Mouse (Mus musculus) layer of hippocampus, adult 11-12 months (tissue): ENCODE measurements around the gene Fbxo9.
A peak's percentile ranks its signal among the peaks of the same experiment; 100 is the strongest.

Source experiments
- DNase-seq: peaks from one replicate; pipeline ENCODE4 v3.0.0; 2022; ENCODE audit warnings: low spot score

Fbxo9 gene

GRCm38 (mm10) chr9:78070496-78070895 lies 38.4 kb downstream of the Fbxo9 start:
- no peak for DNase-seq

GRCm38 (mm10) chr9:78064121-78064520 lies 44.7 kb downstream of the Fbxo9 start:
- no peak for DNase-seq

- DNase-seq: no peak
These were observed 46.5 kb downstream of the Fbxo9 start for GRCm38 (mm10) chr9:78062392-78062791.

- DNase-seq: no peak
These were observed 49.2 kb downstream of the Fbxo9 start for GRCm38 (mm10) chr9:78059525-78060120.

DNA sequence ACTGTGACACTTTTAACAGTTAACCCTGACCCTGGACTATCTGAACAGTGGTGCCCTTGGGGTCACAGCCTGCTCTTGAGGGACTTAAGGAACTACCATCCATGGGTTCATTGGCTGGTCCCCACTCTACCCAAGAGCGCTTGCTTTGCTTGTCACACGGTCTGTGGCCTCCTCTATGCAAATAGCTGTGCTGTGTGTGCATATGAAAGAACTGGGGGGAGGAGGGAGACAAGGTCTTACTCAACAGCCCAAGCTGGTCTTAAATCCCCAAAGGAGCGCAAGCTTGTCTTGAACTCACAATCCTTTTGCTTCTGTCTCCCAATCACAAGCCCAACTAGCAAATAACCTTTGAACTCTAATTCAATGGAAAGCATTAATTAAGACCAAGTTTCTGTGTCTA lies 54.6 kb downstream of the Fbxo9 start:
- DNase-seq: no peak

DNA sequence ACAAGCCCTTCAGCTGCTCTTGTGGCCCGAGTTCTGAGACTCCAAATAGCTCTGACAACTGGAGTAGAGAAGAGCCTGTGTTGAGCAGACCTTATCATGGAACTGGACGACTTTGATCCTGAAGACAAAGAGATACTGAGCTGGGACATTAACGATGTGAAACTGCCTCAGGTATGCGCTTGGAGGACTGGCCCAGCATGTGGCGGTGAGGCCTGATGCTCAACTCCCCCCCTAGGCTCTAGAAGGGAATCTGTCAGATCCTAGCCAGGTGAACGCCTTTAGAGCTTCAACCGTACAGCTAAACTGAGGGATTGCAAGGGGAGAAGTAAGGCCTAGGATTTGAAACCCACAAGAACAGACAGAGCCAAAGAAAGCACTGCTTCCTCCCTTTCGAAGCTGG lies 55.0 kb downstream of the Fbxo9 start:
- DNase-seq: no peak

DNA sequence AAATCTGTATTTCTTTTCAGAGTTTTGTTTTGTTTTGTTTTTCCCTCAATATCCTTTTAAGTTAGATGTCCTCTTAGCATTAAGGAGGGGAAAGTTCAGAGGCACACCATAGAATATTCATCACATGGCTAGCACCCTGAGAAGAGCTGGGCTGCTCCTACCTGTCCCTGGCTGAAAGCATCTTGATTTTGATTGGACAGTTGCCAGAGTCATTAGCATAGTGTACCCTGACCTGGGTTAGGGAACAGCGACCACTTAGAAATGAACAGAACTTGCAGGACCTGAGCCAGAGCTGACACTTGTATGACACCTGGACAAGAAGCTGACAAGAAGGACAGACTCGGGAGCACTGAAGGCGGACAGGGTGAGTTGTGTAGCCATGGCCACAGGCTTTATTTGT lies 57.2 kb downstream of the Fbxo9 start, which contains the start of gene Gcm1:
Gene Gcm1 (plus strand): TSS at position 248 of the 400 bp plus-strand sequence.
- DNase-seq: no peak

GRCm38 (mm10) chr9:78050452-78050970 lies 58.4 kb downstream of the Fbxo9 start:
- DNase-seq: no peak

- no peak for DNase-seq
These were observed 62.1 kb downstream of the Fbxo9 start for GRCm38 (mm10) chr9:78046755-78047154.

GRCm38 (mm10) chr9:78045171-78045570 lies 63.7 kb downstream of the Fbxo9 start:
- DNase-seq: no peak

DNA sequence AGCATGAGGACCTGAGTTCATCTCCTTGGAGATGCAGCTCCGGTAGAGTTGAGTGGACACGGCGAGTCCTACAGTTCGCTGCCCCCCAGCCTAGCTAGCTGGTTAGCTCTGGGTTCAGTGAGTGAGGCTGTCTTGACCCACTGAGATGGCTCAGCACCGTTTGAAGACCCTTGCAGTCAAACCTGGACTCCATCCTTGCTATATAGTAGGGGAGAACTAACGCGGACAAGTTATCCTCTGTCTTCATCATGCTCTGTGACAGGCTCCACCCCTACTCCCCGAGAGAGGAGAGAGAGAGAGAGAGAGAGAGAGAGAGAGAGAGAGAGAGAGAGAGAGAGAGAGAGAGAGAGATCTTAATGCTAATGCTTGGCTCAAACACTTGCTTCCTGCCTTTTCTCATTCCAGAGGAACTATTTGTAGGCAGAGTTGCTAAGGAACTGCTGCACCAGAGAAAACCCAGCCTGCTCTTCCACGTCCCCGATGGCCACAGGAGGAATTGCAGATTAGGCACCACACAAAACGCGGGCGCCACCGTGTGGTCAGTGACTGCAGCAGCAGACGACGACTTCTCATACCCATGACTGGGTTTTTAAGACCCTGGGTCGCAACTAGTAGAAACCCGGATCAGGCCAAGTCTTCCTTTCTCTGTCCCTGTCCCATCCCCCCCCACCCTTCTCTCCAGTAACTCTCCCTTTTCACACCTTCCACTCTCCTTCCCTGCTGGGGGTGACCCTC lies 69.9 kb downstream of the Fbxo9 start:
- DNase-seq: peak; percentile 76

DNA sequence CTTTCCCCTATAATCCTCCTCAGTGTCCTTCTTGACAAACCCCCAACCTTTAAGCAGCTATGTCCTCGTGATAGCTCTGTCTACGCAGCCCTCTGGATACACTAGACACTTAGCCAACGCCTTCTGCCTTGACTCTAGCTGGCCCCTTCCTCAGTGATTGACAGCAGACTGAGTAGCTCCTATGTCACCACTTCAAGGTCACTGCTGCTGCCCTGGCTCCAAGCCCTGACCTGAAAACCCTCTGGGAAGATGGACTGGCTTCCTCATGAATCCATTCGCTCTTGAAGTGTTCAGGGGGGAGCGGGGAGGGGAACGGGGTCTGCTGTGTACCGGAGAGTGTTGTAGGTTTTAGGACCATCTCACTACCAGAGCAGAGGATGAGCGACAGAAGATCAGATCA lies 73.0 kb downstream of the Fbxo9 start:
- no peak for DNase-seq

DNA sequence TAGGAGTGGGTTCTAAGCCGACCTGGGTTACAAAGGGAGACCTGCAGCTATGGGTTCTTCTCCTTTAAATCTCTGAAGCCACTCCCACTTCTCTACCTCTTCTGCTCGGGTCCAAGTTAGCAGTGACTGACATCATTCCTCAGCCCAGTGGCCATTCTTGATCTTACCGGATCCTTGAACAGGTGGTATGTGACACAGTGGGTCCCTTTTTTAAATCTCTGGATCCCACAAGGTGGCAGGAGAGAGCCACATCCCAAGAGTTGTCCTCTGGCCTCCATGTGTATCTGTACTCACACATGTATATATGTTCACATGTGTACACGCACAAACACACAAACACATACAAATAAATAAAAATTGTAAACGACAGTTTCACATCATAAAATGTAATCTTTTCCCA lies 73.6 kb downstream of the Fbxo9 start:
- no peak for DNase-seq

- no peak for DNase-seq
These were observed 75.9 kb downstream of the Fbxo9 start for GRCm38 (mm10) chr9:78032930-78033329.
